Mouse (Mus musculus) liver, embryonic 12.5 days (tissue): ENCODE measurements around the gene Tesk1. TPM values are rescaled to one million over a fixed set of nuclear protein-coding genes. Genes with fewer than 3 reads are reported as not detected.

Source experiments
- ATAC-seq: fragments of 200-750 bp; cut with Nextera tagmentation; 2 replicates; pipeline ENCODE4 v1.8.0; 2017; ENCODE audit warnings: moderate number of reproducible peaks, mild to moderate bottlenecking, moderate library complexity
- H3K27ac ChIP-seq: fragments of 300-500 bp; sonication (generic); 2 replicates; pipeline ENCODE4 v1.5.1; 2016; ENCODE audit warnings: mild to moderate bottlenecking
- H3K27me3 ChIP-seq: fragments of 300-500 bp; sonication (generic); replicated peaks from 2 replicates; pipeline ENCODE4 v1.6.1; 2016; ENCODE audit warnings: mild to moderate bottlenecking, moderate library complexity
- H3K36me3 ChIP-seq: fragments of 300-500 bp; sonication (generic); 2 replicates; pipeline ENCODE4 v1.6.1; 2016; ENCODE audit warnings: mild to moderate bottlenecking, moderate library complexity
- H3K4me1 ChIP-seq: fragments of 300-500 bp; sonication (generic); 2 replicates; pipeline ENCODE4 v1.6.1; 2016
- H3K4me2 ChIP-seq: fragments of 300-500 bp; sonication (generic); 2 replicates; pipeline ENCODE4 v1.6.1; 2016; ENCODE audit warnings: mild to moderate bottlenecking, moderate library complexity
- H3K4me3 ChIP-seq: fragments of 300-500 bp; sonication (generic); 2 replicates; pipeline ENCODE4 v1.5.1; 2016; ENCODE audit warnings: mild to moderate bottlenecking, moderate library complexity
- H3K9ac ChIP-seq: fragments of 300-500 bp; sonication (generic); 2 replicates; pipeline ENCODE4 v1.6.1; 2016; ENCODE audit warnings: mild to moderate bottlenecking, moderate library complexity
- H3K9me3 ChIP-seq: fragments of 300-500 bp; sonication (generic); replicated peaks from 2 replicates; pipeline ENCODE4 v1.6.1; 2016; ENCODE audit warnings: mild to moderate bottlenecking, moderate library complexity
- WGBS: fragments of 180-500 bp; shearing (Covaris S2); methylation state at CpG from one replicate; pipeline ENCODE4 v1.1.7; 2016; ENCODE audit not compliant: insufficient replicate concordance; 5-methylcytosine and 5-hydroxymethylcytosine counted together
- polyA plus RNA-seq: library from polyadenylated mRNA; unstranded; fragments of >200 nt; fragmentation: Nextera tagmentation; extraction: Ambion mirVana; gene quantifications from 2 replicates; pipeline ENCODE4 v1.2.1, GENCODE M21; 2016

Gene Tesk1
- polyA plus RNA-seq, 1 experiment from 2014 or later: 2.8 TPM

GRCm38 (mm10) chr4:43421632-43422240, 20.0 kb upstream of the Tesk1 start:
- Histone ChIP-seq H3K36me3 (peaks cover 3% of the 10 kb centered on the region; the same call in 1 of the 2 replicates), H3K9me3 (no peaks in the 10 kb centered on the region), H3K4me3 (no peak overlapping the region), H3K9ac (no peak overlapping the region), H3K4me2 (no peak overlapping the region), H3K4me1 (peaks cover 31% of the 10 kb centered on the region), H3K27me3 (peaks cover 55% of the 10 kb centered on the region), H3K27ac (no peak overlapping the region)
- peak; percentile 41; the same call in 1 of the 2 replicates for ATAC-seq
- 43% methylated on average over 28 of the region's 28 CpGs for WGBS

GRCm38 (mm10) chr4:43423267-43423934, 18.3 kb upstream of the Tesk1 start:
- H3K36me3 ChIP-seq: peaks cover 3% of the 10 kb centered on the region; the same call in 1 of the 2 replicates
- H3K4me2 ChIP-seq: no peak overlapping the region
- H3K27me3 ChIP-seq: peaks cover 71% of the 10 kb centered on the region
- no peak overlapping the region for H3K27ac ChIP-seq
- no peak overlapping the region for H3K4me3 ChIP-seq
- H3K9ac ChIP-seq: no peak overlapping the region
- no peak for ATAC-seq
- WGBS: 78% methylated on average over 20 of the region's 20 CpGs
- no peaks in the 10 kb centered on the region for H3K9me3 ChIP-seq
- H3K4me1 ChIP-seq: peaks cover 16% of the 10 kb centered on the region

GRCm38 (mm10) chr4:43424072-43424471, 17.7 kb upstream of the Tesk1 start:
- H3K4me2 ChIP-seq: no peak overlapping the region
- H3K9me3 ChIP-seq: no peaks in the 10 kb centered on the region
- peaks cover 78% of the 10 kb centered on the region for H3K27me3 ChIP-seq
- no peak overlapping the region for H3K4me3 ChIP-seq
- 63% methylated on average over 9 of the region's 9 CpGs for WGBS
- H3K27ac ChIP-seq: no peak overlapping the region
- no peak overlapping the region for H3K9ac ChIP-seq
- ATAC-seq: no peak
- peaks cover 16% of the 10 kb centered on the region for H3K4me1 ChIP-seq
- H3K36me3 ChIP-seq: peaks cover 3% of the 10 kb centered on the region; the same call in 1 of the 2 replicates

GRCm38 (mm10) chr4:43425197-43425596, 16.5 kb upstream of the Tesk1 start:
- Histone ChIP-seq H3K4me3 (peak overlapping the region; percentile 24), H3K9ac (peak overlapping the region; percentile 23; the same call in 1 of the 2 replicates), H3K9me3 (no peaks in the 10 kb centered on the region), H3K36me3 (peaks cover 3% of the 10 kb centered on the region; the same call in 1 of the 2 replicates), H3K4me1 (peaks cover 11% of the 10 kb centered on the region), H3K27me3 (peaks cover 89% of the 10 kb centered on the region), H3K27ac (no peak overlapping the region), H3K4me2 (peak overlapping the region; percentile 56)
- ATAC-seq: no peak
- 21% methylated on average over 14 of the region's 14 CpGs for WGBS

- 16% methylated on average over 31 of the region's 31 CpGs for WGBS
- no peak for ATAC-seq
- Histone ChIP-seq H3K9ac (peak overlapping the region; percentile 23; the same call in 1 of the 2 replicates), H3K36me3 (peaks cover 3% of the 10 kb centered on the region; the same call in 1 of the 2 replicates), H3K27me3 (peaks cover 95% of the 10 kb centered on the region), H3K4me3 (peak overlapping the region; percentile 24), H3K27ac (no peak overlapping the region), H3K4me1 (peaks cover 11% of the 10 kb centered on the region), H3K9me3 (no peaks in the 10 kb centered on the region), H3K4me2 (peak overlapping the region; percentile 56)
Observed at GRCm38 (mm10) chr4:43425648-43426380, 15.9 kb upstream of the Tesk1 start.

GRCm38 (mm10) chr4:43426487-43426886, 15.3 kb upstream of the Tesk1 start:
- H3K4me2 ChIP-seq: no peak overlapping the region
- H3K36me3 ChIP-seq: peaks cover 3% of the 10 kb centered on the region; the same call in 1 of the 2 replicates
- WGBS: 51% methylated on average over 10 of the region's 10 CpGs
- H3K9me3 ChIP-seq: no peaks in the 10 kb centered on the region
- peaks cover 95% of the 10 kb centered on the region for H3K27me3 ChIP-seq
- no peak overlapping the region for H3K4me3 ChIP-seq
- H3K9ac ChIP-seq: no peak overlapping the region
- no peak overlapping the region for H3K27ac ChIP-seq
- peaks cover 11% of the 10 kb centered on the region for H3K4me1 ChIP-seq
- no peak for ATAC-seq

- H3K4me2 ChIP-seq: no peak overlapping the region
- ATAC-seq: no peak
- H3K4me3 ChIP-seq: no peak overlapping the region
- WGBS: 17% methylated on average over 22 of the region's 23 CpGs
- peaks cover 3% of the 10 kb centered on the region; the same call in 1 of the 2 replicates for H3K36me3 ChIP-seq
- H3K27me3 ChIP-seq: peaks cover 85% of the 10 kb centered on the region
- H3K27ac ChIP-seq: no peak overlapping the region
- peaks cover 14% of the 10 kb centered on the region for H3K4me1 ChIP-seq
- H3K9ac ChIP-seq: no peak overlapping the region
- H3K9me3 ChIP-seq: no peaks in the 10 kb centered on the region
Observed at GRCm38 (mm10) chr4:43427501-43428179, 14.1 kb upstream of the Tesk1 start.

- Histone ChIP-seq H3K27me3 (peaks cover 78% of the 10 kb centered on the region), H3K4me2 (no peak overlapping the region), H3K27ac (no peak overlapping the region), H3K9me3 (no peaks in the 10 kb centered on the region), H3K4me3 (no peak overlapping the region), H3K36me3 (peaks cover 3% of the 10 kb centered on the region; the same call in 1 of the 2 replicates), H3K9ac (no peak overlapping the region), H3K4me1 (peaks cover 14% of the 10 kb centered on the region)
- no peak for ATAC-seq
- 26% methylated on average over 16 of the region's 16 CpGs for WGBS
Observed at GRCm38 (mm10) chr4:43428180-43428861, 13.4 kb upstream of the Tesk1 start.

- WGBS: 18% methylated on average over 10 of the region's 10 CpGs
- Histone ChIP-seq H3K4me1 (peaks cover 14% of the 10 kb centered on the region), H3K36me3 (peaks cover 3% of the 10 kb centered on the region; the same call in 1 of the 2 replicates), H3K9me3 (no peaks in the 10 kb centered on the region), H3K9ac (no peak within 1 kb of the TSS), H3K4me2 (no peak within 1 kb of the TSS), H3K4me3 (no peak within 1 kb of the TSS), H3K27ac (no peak within 1 kb of the TSS), H3K27me3 (peaks cover 72% of the 10 kb centered on the region)
- ATAC-seq: no peak
Observed at GRCm38 (mm10) chr4:43428946-43429345, 12.8 kb upstream of the Tesk1 start, which contains the start of gene Fam166b. Fam166b (minus strand) TSS chr4:43429134.

GRCm38 (mm10) chr4:43431690-43432089, 10.0 kb upstream of the Tesk1 start:
- WGBS: 4% methylated on average over 4 of the region's 4 CpGs
- no peak overlapping the region for H3K9ac ChIP-seq
- no peak for ATAC-seq
- no peak overlapping the region for H3K27ac ChIP-seq
- no peak overlapping the region for H3K4me3 ChIP-seq
- H3K4me1 ChIP-seq: peaks cover 3% of the 10 kb centered on the region; the same call in 1 of the 2 replicates
- H3K36me3 ChIP-seq: no peaks in the 10 kb centered on the region
- no peak overlapping the region for H3K4me2 ChIP-seq
- H3K9me3 ChIP-seq: no peaks in the 10 kb centered on the region
- H3K27me3 ChIP-seq: peaks cover 45% of the 10 kb centered on the region

- no peak for ATAC-seq
- 79% methylated on average over 1 of the region's 1 CpGs for WGBS
- peaks cover 33% of the 10 kb centered on the region for H3K27me3 ChIP-seq
- no peaks in the 10 kb centered on the region for H3K36me3 ChIP-seq
- H3K27ac ChIP-seq: no peak overlapping the region
- H3K4me3 ChIP-seq: no peak overlapping the region
- H3K9me3 ChIP-seq: no peaks in the 10 kb centered on the region
- H3K4me1 ChIP-seq: peaks cover 3% of the 10 kb centered on the region; the same call in 1 of the 2 replicates
- no peak overlapping the region for H3K9ac ChIP-seq
- no peak overlapping the region for H3K4me2 ChIP-seq
Observed at GRCm38 (mm10) chr4:43432832-43433231, 8.9 kb upstream of the Tesk1 start.
